Mouse (Mus musculus): ENCODE data around the gene Urb2.
"Not testable (repeated sequence)": the region's sequence is repeated elsewhere in the genome, so short reads cannot be mapped to it uniquely, and the experiment has no call there.

Gene Urb2

GRCm38 (mm10) chr8:124014299-124014698 lies 7.0 kb upstream of the Urb2 start:
- DNase-seq (ENCODE audit: low read depth, low spot score), result not testable (repeated sequence)

GRCm38 (mm10) chr8:124014751-124015150 lies 6.6 kb upstream of the Urb2 start:
- DNase-seq (ENCODE audit: low read depth, low spot score), result no peak

- DNase-seq (ENCODE audit: low read depth, low spot score), result peak; percentile 42
Measured at GRCm38 (mm10) chr8:124019782-124020181, 1.5 kb upstream of the Urb2 start.

GRCm38 (mm10) chr8:124020439-124021236 lies 670 bp upstream of the Urb2 start:
- peak; percentile 76 for DNase-seq (ENCODE audit: low read depth, low spot score)

GRCm38 (mm10) chr8:124026265-124026664 lies 5.0 kb downstream of the Urb2 start:
- not testable (repeated sequence) for DNase-seq (ENCODE audit: low read depth, low spot score)

GRCm38 (mm10) chr8:124027831-124028230 lies 6.5 kb downstream of the Urb2 start:
- no peak for DNase-seq (ENCODE audit: low read depth, low spot score)

- peak; percentile 43 for DNase-seq (ENCODE audit: low read depth, low spot score)
Measured at GRCm38 (mm10) chr8:124033400-124033799, 12.1 kb downstream of the Urb2 start.

- no peak for DNase-seq (ENCODE audit: low read depth, low spot score)
Measured at GRCm38 (mm10) chr8:124038121-124038520, 16.8 kb downstream of the Urb2 start.

- DNase-seq (ENCODE audit: low read depth, low spot score), result no peak
Measured at GRCm38 (mm10) chr8:124039351-124039750, 18.0 kb downstream of the Urb2 start.

- DNase-seq (ENCODE audit: low read depth, low spot score), result no peak
Measured at GRCm38 (mm10) chr8:124042201-124042600, 20.9 kb downstream of the Urb2 start.

GRCm38 (mm10) chr8:124044421-124044820 lies 23.1 kb downstream of the Urb2 start:
- DNase-seq (ENCODE audit: low read depth, low spot score), result no peak

- no peak for DNase-seq (ENCODE audit: low read depth, low spot score)
Measured at GRCm38 (mm10) chr8:124044931-124045330, 23.6 kb downstream of the Urb2 start.

GRCm38 (mm10) chr8:124045856-124046255 lies 24.5 kb downstream of the Urb2 start:
- DNase-seq (ENCODE audit: low read depth, low spot score), result no peak

GRCm38 (mm10) chr8:124052110-124052509 lies 30.8 kb downstream of the Urb2 start:
- peak; percentile 71 for DNase-seq (ENCODE audit: low read depth, low spot score)

- DNase-seq (ENCODE audit: low read depth, low spot score), result no peak
Measured at GRCm38 (mm10) chr8:124052568-124052967, 31.3 kb downstream of the Urb2 start.

- DNase-seq (ENCODE audit: low read depth, low spot score), result no peak
Measured at GRCm38 (mm10) chr8:124056832-124057655, 35.7 kb downstream of the Urb2 start.

GRCm38 (mm10) chr8:124066325-124067058 lies 45.2 kb downstream of the Urb2 start:
- no peak for DNase-seq (ENCODE audit: low read depth, low spot score)

GRCm38 (mm10) chr8:124067059-124067750 lies 45.9 kb downstream of the Urb2 start:
- no peak for DNase-seq (ENCODE audit: low read depth, low spot score)

GRCm38 (mm10) chr8:124070363-124071324 lies 49.3 kb downstream of the Urb2 start:
- DNase-seq (ENCODE audit: low read depth, low spot score), result no peak

- peak; percentile 47 for DNase-seq (ENCODE audit: low read depth, low spot score)
Measured at GRCm38 (mm10) chr8:124075977-124076376, 54.7 kb downstream of the Urb2 start.
